Mouse (Mus musculus) right cerebral cortex, postnatal 36 days (tissue): Measurements from ENCODE around the gene Cdrt4.
A peak's percentile ranks its signal among the peaks of the same experiment; 100 is the strongest.

Source experiments
- DNase-seq, 2 experiments: peaks; one replicate each; pipeline ENCODE4 v3.0.0; 2022; ENCODE audit warnings: low spot score in 2 of 2, mixed read lengths in 1 of 2

Cdrt4 gene

DNA sequence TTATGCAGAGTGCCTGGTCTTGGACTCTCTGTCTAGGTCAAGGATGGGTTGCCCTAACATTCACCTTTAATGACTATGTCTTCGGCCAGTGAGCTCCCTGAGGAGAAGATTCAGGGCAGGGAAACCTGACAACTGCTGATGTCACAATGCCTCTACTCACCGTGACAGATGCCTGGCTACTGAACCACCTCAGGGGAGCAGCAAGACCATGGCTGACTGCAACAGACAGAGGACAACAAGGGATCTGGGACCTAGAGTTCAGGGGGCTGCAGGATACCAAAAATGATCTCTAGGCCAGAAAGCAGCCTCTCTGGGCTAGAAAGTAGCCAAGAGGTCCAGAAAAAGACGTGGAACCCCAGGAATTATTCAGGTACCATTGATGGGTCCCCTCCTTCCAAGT is at the start of gene Cdrt4:
Gene Cdrt4 (plus strand): TSS at position 182 of the 400 bp plus-strand sequence.
- no peak for DNase-seq

DNA sequence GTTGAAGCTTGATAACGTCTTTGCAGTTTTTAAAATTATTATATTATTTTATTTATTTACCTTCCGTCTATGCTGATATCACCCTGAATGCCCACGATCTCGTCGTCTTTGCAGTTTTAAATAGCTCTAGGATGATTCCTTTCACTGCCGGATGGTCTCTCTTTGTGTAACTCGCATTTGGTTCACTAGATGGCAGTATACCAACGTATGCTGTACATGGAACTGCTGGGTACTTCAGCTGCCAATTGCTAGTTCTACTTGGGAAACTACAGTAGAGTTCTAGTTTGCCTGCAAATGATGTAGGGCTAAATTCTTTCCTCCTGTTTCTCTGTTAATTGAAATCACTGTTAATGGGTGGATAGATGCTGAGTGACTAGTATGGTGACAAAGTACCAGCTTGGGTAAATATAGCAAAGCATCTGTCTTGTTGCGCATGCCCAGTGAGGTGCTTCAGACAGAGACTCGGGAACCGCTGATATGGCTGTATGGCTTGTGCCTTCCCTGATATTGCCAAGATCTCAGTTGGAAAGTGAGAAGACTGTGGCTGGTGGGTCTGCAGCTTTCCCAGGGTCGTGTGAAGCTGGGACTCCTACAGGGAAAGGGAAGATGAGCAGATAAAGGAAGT is 49.2 kb upstream of the Cdrt4 start:
- peak; percentile 54 to 61 for DNase-seq

DNA sequence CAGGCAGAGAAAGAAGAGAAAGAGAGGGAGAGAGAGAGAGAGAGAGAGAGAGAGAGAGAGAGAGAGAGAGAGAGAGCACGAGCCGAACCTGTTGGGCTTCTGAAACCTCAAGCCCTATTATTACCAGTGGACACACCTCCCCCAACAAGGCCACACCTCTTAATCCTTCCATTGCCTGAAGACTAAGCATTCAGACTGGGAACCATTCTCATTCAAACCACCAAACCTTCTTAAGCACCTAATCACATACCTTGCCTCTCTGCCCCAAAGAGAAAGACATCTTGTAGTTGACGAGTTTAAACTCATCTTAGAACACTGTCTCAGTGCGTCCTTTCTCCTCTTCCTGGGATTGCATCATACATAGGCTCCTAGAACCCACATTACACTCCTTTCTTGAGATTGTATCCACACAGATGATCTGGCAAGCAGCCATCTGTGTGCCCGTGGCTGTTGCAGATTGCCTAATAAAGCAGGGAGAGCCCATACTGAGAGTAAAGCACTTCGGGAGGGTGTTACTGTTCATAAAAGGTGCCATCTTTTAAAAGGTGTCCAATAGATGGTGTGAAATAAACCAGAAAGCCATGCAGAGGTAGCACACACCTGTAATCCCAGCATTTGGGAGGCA is 47.0 kb upstream of the Cdrt4 start:
- no peak for DNase-seq

DNA sequence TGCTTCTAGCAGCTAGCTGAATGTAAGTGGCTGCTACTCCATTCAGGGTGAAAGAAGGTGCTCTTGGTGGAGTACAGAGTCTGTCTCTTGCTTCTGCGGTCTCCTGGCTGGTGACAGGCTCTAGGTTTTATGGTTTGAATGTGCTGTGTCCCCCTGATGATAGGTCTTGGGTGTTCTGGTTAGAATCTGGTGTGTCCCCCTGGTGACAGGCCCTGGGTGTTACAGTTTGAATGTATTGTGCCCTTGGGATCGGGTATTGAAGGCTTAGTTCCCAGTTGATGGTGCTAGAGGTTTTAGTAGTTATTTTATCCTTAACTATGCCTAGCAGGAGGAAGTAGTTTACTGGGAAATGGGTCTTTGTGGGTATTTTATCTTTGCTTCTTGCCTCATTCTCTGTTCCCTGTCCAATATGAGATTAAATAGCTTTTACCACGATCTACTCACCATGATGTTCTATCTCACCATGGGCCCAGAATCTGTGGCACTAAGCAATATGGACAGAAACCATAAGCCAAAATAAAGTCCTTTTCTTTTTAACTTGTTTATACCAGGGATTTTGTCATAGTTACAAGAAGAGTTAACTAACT is 41.2 kb upstream of the Cdrt4 start:
- no peak for DNase-seq

DNA sequence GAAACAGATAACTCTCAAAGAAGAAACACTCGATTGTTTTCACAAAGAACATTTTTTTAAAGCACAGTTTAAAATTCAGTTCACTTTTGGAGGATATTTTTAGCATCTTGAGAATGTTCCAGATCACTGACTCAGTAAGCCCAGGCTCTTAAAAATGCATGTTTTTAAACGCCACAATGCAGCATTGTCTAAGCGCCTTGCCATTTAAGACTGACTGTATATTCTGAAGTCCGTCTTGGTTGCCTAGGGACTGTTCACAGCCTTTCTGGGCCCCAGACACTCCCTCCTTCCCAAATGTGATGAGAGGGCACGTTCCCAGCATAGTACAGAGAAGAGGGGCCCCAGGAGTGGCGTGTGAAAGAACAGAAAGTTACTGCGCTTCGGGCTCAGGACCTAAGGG is 39.6 kb upstream of the Cdrt4 start:
- no peak for DNase-seq

DNA sequence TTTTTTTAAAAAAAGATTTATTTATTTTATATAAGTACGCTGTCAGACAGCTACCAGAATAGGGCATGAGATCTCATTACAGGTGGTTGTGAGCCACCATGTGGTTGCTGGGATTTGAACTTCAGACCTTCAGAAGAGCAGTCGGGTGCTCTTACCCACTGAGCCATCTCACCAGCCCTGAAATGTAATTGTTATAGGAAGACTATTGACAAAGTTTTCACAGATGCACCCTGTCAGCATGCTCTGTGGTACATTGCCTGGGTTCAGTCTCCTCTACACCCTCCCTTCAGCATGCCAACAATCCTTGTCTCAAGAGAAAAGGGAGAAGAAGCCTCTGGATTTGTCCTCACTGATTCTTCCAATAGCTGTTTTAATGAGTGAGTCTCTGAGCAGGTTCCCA is 37.9 kb upstream of the Cdrt4 start:
- DNase-seq, result no peak

DNA sequence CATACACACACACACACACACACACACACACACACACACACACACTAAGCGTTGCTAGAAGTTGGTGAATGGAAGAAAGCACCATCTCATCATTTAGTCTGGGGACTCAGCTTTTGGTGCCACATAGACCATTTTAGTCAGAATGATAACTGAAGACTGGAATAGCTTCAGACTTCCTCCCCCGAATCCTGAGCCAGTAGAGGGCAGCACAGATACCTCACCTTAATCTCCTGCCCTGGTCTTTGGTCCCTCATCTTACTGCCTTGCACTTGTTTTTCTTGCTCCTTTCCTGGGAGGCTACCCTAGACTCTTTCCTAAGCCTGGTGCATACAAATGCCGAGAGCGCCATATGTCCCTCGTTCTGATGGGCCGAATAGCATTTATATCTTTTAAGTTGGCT is 36.5 kb upstream of the Cdrt4 start:
- DNase-seq, result no peak

DNA sequence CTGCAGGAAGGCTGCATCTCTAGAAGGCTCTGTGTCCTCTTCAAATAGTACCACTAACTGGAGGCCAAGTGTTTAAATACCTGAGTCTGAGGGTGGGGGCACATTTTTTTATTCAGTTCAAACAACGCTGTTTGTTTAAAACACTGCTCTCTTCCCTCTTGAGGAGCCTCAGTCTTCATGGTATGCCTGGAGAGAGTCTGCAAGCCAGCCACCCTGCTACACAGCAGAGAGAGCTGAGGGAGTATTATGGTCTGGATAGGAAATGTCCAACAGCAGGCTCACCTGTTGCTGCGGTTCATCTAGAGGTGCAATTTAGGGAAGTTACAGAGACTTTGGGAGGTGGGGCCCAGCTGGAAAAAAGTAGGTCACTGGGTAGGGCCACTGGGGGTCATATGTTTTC is 35.5 kb upstream of the Cdrt4 start:
- DNase-seq, result no peak

DNA sequence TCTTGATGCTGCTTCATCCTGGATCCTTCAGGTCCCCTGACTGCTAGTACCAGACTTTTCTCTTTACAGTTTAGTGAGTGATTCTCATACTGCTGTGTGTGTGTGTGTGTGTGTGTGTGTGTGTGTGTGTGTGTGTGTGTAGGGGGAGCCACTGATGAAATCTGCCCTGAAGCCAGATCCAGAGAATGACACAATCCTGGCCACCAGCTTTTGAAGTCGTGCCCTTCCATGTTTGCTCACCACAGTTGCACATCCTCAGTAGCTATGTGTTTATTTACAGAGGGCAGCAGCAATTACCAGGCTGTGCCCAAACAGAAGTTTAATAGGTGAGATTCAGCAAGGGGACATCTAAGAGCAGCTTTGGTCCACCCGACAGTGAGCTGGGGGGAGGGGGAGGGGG is 34.2 kb upstream of the Cdrt4 start:
- DNase-seq, result no peak

DNA sequence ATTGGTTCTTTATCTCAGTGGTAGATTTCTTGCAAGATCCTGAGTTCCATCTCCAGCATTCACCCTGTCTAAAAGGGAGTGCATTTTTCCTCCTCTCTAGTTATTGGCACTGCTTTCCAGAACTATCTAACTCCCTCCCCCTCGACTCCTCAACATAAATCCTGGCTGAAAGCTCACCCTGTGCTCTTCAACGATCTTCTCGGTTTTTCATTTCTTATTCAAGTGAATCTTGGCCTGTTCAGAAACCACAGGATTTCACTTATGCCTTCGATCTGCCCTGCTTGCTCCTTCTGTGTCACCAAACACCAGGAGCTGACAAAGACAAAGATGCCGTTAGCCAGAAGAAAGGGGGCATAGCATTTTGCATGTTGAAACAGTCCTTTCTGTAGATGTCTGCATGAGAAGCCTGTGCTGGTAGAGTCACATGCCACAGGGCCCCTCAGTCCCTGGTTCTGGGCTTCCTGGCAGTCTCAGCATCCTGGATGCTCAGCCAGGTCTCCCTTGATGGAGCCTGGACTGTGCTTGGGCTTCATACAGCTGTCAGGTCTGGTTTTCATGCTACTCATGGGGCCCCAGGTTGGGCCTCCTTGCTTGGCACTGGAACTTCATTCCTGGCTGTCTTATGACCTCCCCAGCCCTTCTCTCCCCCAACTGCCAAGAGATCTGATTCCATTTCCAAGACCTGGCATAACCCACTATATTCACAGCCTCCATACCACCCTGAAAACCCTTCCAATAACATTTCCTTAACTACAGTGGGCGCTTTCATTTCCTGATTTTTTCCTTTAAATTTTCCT is 30.8 kb upstream of the Cdrt4 start:
- no peak for DNase-seq

DNA sequence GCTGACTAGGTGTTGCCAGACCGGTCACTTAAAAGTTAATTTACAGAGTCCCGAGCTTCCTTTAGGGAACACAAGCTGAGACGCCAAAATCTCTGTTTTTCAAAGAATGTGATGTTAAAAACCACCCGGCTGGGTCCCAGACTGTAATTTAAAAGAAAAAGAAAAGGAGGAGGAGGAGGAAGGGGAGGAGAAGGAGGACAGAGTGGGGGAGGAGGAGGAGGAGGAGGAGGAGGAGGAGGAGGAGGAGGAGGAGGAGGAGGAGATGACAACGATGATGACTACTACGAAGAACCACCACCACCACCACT is 30.3 kb upstream of the Cdrt4 start:
- no peak for DNase-seq

DNA sequence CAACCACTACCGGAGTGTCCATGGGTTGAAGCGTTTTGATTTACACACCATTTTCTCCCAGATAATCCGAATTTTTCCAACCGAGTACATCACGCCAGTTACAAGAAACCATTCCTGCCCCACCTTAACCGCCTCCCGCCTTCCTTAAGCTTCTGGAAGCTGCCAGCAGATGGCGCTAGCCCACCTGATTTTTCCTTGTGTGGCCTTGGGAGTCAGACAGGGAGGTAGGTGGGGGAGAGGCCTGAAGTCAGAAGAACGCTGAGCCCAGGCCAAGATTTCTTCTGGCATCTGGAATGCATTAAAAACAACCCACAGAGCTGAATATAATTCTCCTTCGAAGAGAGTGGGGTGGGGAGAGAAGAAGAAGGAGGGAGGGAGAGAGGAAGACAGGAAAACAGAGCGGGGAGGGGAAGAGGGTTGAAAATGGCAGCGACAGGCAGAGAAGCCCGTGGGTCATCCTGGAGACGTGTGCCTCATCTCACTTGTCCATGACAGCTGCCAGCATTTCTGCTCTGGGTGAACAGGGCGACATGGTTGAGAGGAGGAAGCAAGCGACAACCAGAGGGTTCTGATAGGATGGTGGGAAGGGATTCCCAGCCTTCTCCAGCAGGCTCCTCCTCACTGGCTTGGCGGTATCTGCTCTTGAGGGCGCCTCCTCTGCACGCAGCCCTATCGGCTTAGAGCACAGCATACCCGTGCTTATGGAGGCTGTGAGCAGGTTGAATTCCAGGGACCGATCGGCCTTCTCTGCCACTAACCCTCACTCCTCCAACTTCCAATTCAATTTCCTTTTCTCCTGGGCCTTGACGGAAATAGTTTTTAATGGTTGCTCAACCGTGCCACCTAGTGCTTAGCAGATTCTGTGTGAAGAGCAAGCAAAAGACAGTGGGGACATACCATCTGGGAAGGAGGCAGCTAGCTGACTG is 29.7 kb upstream of the Cdrt4 start:
- peak; percentile 86 to 87 for DNase-seq

DNA sequence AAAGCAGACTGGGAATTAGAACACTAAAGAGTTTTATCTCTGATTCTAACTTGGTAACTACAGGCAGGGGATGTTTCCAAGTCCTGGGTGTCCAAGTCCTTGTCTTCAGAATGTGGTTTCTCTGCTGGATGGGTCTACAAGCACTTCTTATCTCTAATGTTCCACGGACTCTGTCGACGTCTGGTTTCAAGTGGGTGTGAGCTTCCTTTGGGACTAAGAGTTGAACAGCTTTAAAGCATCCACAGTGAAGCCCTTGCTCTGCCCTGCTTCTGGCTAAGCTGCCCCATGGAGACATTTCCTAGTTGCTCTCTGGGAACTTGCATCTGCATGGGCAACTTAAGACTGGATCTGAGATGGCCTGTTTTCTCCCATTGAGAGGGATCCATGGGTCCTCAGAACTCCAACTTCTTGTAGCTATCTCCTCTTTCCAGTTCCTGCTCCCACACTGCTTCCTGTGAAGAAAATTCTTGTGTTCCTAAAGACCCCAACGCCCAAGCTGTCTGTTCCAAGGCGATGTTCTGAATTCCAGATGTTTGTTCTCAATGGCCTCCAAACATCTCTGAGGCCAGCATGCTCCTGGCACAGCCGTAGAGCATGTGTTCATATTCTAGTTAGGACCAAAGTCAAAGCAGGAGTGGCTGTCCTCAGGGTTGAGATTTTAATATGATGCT is 26.8 kb upstream of the Cdrt4 start:
- DNase-seq, result no peak

DNA sequence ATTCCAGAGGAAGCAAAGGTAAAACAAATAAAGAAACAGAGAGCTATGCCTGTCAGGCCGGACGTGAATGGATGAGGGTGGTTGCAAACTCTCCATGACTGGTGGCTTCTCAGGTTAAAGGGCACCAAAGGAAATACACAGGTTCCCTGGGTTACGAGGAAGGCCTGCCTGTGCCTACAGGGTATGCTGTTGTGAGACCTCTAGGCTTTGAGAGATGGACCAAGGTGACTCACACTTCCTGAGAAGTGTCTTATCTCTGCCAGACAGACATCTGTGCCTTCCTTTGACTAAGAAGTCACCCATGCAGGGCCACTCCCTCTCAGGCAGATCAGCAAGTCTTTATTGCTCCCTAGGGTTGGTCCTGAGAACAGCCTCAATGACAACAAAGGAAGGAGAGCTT is 21.2 kb upstream of the Cdrt4 start:
- DNase-seq, result no peak

DNA sequence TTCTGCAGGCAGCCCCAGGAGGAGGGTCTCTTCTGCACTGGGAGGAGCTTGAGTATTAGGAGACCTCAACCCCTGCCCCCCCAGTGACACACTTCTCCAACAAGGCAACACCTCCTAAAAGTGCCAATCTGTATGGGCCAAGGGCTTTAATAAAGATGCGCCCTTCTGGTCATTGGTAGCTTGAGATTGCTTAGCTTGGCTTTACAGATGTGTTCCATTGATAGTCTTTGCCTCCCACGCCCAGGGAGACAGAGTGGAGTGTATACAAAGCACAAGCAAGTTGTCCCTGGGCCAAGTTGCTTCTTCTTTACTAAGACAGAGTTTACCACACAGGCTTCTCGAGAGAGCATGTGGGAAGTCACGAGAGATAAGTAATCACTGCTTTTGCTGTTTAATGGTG is 20.4 kb upstream of the Cdrt4 start:
- DNase-seq, result no peak

DNA sequence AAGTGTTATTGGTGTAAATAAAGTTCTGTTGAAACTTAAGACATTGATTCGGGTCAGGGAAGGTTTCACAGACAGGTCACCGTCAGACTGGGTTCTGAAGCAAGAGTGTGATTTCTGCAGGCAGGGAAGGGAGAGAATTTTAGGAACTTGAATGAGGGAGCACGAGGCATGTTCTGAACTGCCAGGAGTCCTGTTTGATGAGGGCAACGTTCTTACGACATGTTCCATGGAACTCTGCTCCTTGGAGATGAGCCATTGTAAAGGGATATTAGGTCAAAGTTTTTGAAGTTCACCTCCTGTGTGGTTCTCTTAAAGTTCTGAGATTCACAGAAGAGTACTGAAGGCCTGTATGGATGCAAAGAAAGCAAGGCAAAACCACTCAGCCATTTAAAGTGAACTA is 19.9 kb upstream of the Cdrt4 start:
- no peak for DNase-seq

DNA sequence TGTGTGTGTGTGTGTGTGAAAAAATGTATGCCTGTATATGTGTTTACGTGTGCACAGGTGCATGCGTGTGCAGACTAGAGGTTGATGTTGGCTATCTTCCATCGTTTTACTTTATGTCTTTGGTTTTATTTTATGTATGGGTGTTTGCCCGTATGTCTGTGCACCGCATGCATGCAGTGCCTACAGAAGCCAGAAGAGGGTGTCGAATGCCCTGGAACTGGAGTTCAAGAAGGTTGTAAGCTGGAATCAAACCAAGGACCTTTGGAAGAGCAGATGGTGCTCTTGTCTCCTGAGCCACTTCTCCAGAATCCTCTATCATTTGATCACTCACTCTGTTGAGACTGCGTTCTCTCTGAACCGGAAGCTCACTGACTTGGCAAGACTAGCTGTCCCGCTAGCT is 17.9 kb upstream of the Cdrt4 start:
- DNase-seq, result no peak

DNA sequence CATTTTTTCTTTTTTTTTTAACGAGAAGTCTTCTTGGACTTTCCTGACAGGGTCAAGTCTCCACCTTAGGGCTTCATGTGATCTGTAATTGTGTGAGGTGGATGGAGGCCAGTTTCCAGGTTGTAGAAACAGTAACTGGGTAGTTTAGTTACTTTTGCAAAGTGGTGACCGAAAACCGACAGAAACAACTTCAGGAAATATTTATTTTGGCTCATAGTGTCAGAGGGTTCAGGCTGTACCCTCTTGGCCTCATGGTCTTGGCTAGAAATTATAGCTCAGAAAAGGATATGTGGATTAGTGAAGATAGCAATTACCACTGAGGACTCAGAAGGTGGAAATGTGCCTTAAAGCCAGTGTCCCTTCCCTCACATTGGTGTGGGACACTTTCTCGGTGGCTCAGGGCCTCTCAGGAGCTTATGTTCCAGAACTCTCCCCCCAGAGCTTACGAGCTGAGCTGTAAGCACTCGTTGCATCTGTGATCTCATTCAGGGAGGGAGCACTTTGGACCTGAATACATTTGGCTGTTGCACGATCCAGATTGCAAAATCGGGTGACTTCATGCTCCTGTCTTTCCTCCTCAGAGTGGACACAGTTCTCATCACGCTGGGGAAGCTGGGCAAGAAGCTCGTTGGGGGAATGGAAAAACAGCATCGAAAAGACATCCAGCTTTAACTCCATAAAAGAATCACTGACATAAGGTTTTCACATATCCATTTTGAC is 16.0 kb upstream of the Cdrt4 start:
- no peak for DNase-seq

DNA sequence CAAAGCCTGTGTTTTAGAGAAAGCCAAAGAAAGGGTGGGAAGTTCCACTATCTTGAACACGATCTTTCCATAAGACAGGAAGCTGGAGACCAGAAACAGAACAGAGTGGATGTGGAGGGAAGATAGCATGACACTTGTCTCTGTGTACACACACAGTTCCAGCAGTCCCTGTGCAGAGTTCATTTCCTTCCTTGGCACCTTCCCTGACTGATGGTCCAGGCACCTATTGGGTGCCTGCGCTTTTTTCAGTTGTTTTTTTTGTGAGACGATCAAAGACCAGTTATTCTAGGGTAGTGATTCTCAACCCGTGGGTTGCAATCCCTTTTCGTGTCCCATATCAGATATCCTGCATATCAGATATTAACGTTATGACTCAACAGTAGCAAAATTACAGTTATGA is 13.0 kb upstream of the Cdrt4 start:
- no peak for DNase-seq

DNA sequence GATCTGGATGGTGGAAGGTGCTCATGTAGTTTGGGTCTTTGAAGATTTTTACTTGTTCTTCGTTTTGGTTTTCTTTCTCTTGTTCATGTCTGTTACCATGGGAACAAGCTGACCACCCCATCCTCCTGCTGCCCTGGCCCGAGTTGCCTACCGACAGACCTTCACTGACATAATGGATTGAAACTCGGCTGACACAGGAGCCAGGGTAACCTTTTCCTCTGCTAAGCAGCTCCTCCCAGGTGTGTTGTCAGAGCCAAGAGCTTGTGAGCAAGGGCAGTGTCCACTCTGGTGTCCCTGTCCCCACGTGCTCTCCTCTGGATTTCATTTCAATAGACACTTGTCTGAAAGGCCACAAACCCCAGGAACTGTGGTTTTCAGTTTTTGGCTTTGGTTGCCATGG is 12.1 kb upstream of the Cdrt4 start:
- no peak for DNase-seq

DNA sequence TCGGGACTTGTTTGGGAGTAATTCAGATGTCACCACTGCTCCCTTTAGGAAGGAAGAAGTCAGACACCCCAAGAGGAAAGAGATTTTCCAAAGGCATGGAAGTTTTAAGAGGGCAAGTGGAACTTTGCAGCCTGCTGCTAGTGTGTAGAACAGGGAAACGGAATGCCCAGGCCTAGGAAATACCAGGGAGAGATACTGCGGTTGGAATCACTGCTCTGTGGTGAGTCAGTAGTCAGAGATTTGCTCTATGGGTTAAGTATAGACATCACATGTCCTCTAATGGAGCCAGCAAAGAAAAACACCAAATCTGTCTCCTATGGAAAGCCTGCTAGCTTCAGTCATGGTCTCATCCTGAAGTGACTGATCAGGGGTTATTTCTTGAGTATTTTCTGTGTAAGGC is 10.8 kb upstream of the Cdrt4 start:
- no peak for DNase-seq
